Mouse (Mus musculus): ENCODE results near the gene Itga6.

Itga6 gene

DNA sequence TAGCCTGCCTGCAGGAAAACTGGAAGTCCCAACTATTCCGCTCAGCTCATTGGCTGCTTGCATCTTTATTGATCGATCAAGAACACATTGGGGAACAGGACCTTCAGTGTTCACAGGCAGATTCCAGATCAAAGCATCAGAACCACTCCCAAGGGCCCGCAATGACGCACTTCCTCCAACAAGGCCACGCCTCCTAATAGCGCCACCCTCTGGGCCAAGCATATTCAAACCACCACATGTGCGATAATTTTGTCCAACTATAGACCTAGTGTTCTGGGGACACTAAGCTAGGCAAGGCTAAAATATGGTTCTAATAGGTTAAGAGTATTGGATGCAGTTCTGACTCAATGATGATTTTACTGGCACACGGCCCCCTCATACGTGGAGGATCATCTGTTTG is 15.7 kb downstream of the Itga6 start:
- no peak for DNase-seq (ENCODE audit: low spot score)

DNA sequence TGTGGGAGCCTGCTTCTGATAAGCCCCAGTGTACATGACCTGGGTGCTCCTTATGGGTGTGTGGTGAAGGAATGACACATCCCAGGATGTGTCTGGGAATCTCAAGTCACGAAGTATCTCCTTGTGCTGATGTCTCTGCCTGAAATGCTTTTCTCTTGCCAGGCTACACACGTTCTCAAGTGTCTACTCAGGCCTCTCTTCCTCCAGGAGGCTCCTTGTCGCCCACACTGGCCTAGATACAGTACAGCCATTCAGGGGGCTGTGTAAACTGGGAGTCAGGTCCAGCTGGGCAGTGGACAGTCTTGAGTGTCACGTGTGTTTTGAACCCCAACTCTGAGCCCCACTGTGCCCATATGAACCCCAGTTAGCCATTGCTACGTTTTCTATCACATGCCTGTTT is 19.1 kb downstream of the Itga6 start:
- DNase-seq (ENCODE audit: low spot score), result no peak

GRCm38 (mm10) chr2:71764961-71765735 is 19.7 kb downstream of the Itga6 start:
- no peak for DNase-seq (ENCODE audit: low spot score)

GRCm38 (mm10) chr2:71766007-71766406 is 20.6 kb downstream of the Itga6 start:
- DNase-seq (ENCODE audit: low spot score), result no peak

- no peak for DNase-seq (ENCODE audit: low spot score)
Measured at GRCm38 (mm10) chr2:71767019-71767610, 21.7 kb downstream of the Itga6 start.

GRCm38 (mm10) chr2:71771762-71772161 is 26.3 kb downstream of the Itga6 start:
- no peak for DNase-seq (ENCODE audit: low spot score)

DNA sequence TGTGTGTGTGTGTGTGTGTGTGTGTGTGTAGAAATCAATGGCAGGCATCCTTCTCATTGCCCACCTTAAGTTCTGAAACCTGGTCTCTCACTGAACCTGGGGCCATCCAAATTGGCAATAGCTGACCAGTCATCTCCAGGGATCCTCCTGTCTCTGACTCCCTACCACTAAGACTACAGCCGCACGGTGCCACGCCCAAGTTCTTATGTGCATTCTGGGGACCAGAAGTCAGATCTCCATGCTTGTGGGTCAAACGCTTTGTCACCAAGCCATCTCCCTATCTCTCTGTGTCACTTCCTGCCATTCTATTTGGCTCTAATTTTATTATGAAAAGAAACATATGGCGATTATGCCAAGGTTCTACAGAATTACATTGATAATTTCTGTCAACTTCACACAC is 28.3 kb downstream of the Itga6 start:
- no peak for DNase-seq (ENCODE audit: low spot score)

GRCm38 (mm10) chr2:71774246-71774951 is 29.0 kb downstream of the Itga6 start:
- DNase-seq (ENCODE audit: low spot score), result no peak

DNA sequence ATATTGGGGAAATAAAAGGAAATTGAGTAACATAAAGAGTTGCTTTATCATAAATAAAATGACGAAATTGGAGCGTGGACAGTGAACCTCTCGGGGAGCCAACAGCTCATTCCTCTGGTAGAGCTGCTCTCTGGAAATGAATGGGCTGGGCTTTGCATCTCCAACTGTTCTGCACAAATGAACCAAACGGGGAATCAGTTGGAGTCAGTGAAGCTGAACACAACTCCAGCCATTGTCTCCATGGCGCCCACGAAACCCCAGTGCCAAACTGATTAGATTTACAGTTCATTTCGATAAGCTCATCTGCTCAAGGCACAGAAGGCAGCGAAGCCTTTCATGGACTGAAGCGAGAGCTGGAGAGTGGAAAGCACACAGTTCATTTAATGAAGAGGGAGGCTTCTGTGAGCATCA is 29.8 kb downstream of the Itga6 start:
- DNase-seq (ENCODE audit: low spot score), result peak; percentile 58

GRCm38 (mm10) chr2:71779266-71779888 is 34.0 kb downstream of the Itga6 start:
- no peak for DNase-seq (ENCODE audit: low spot score)

DNA sequence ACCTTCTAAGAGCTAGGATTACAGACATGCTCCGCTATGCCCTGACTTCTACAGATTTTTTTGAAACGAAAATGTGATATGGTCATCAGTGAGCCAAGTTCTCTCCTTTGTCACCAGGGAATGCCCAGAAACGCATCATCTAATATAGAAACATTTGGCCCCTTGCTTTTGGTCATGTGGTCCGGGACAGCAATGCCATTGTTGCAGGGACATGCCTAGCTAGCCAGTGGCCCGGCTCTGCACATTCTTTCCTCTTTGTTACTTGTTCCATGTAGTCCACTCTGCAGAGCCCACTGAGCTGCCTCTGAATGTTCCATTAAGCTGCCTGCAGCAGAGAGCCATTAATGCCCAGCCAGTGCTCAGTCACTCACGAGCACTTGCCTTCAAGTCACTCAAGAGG is 34.6 kb downstream of the Itga6 start:
- no peak for DNase-seq (ENCODE audit: low spot score)

- no peak for DNase-seq (ENCODE audit: low spot score)
Measured at GRCm38 (mm10) chr2:71785260-71785659, 39.8 kb downstream of the Itga6 start.

- DNase-seq (ENCODE audit: low spot score), result no peak
Measured at GRCm38 (mm10) chr2:71786060-71786459, 40.6 kb downstream of the Itga6 start.

DNA sequence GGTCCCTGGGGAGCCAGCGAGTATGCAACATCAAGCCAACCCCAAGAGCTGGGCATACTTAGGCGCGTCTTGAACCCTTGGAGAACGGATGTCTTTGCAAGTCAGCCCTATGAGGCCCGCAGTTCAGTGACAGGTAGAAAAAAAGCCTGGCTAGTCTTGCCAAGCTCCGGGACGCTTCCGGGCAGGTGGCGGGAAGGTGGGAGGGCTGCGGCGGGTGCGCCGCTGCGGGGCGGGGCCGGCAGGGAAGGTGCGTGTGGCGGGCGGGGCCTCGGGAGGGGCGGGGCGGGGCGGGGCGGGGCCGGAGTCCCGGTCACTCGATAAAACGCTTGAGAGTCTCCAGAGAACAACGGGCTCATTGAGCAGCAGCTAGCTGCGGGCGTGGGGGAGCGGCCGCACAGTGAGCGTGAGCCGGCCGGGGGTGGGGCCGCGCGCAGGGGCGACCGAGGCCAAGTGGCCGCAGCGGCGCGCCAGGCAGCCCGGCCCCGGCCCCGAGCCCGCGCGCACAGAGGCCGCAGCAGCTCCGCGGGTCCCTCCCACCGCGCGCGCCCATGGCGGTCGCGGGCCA is 41.3 kb downstream of the Itga6 start:
- DNase-seq (ENCODE audit: low spot score), result peak; percentile 32

DNA sequence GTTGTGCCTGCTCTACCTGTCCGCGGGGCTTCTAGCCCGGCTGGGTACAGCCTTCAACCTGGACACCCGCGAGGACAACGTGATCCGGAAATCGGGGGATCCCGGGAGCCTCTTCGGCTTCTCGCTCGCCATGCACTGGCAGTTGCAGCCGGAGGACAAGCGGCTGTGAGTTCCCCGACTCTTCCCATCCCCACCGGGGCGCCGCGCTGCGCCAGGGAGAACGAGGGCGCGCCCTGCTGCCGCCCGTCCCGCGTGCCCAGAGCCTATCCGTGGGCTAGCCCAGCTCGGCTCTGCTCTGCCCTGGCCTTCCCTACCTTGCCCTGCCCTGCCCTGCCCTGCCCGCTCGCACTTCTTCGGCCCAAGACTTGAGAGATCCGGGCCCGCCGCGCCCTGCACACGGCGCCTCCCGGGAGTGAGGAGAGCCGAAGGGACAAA is 41.8 kb downstream of the Itga6 start:
- peak; percentile 13 for DNase-seq (ENCODE audit: low spot score)

DNA sequence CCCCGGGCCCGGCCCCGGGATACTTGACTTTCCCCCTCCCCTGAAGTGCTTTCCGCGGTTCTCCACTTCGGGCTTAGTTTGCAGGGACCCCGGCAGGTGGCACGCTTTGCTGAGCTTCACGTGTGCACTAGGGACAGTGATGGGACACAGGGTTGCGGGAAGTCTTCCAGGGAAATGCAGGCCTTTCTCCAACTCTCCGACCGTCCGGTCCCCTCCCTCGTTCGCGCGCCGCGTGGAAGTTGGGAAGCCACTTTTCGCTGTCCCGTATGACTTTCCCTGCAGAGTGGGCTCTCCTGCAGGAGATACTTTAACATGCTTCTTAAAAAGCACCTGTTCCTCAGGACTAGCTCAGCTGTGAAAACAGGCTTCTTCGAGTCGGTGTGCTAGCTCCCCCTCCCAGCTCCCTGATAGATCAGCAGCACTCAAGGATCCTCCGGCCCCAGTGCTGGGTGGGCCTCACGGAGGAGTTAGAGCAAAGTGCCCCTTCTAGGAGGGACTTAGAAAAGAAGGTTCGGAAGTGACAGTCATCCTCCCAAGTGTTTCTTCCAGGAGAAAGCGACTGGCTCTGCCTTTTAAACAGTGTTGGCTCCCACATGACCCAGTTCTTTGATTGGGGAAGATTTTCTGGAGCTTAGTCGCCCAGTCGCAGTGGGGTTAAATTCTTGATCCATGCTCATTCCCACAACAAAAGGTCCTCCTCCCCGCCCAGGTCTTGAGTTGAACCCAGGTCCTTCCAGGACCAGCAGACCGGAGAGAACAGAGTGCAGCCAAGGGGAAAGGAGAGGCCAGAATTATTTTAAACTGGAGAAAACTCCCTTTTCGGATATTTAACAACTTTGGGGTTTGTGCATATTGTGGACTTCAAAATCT is 42.4 kb downstream of the Itga6 start:
- no peak for DNase-seq (ENCODE audit: low spot score)

DNA sequence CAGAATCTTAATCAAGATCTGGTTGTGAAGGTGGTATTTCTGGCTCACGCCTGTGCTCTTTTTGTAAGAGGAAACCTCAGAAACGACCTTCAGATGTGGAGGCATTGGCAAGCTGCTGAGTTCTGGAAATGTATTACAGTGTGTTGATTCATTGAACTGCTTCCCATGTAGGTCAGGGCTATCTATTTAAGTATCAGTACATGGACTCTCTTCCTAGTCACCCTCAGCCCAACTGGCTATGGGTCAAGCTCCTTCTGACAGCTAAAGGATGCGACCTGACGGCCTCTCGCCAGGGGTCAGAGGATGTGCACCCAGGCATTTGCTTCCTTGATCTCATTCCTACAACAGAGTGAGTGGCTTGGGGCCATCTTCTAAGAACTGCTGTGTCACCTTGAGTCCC is 45.3 kb downstream of the Itga6 start:
- no peak for DNase-seq (ENCODE audit: low spot score)

- no peak for DNase-seq (ENCODE audit: low spot score)
Measured at GRCm38 (mm10) chr2:71791203-71791602, 45.8 kb downstream of the Itga6 start.

DNA sequence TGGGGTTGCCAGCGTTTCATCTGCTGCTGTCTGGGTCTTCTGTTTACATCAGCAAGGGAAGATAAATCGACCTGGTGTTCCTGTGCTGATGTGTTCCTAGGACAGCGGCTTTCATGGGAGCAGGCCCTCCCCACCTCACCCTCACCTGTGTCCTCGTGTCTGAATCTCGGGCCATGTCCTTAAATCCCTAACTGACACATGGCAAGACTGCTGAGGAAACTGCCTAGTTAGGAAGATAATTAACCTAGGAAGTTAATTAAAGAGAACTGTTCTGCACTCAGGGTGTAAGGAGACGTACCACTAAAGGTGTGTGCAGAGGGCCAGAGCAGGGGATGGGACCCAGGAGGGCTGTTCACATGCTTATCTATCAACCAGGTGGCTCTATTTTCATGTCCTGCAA is 48.7 kb downstream of the Itga6 start:
- no peak for DNase-seq (ENCODE audit: low spot score)

DNA sequence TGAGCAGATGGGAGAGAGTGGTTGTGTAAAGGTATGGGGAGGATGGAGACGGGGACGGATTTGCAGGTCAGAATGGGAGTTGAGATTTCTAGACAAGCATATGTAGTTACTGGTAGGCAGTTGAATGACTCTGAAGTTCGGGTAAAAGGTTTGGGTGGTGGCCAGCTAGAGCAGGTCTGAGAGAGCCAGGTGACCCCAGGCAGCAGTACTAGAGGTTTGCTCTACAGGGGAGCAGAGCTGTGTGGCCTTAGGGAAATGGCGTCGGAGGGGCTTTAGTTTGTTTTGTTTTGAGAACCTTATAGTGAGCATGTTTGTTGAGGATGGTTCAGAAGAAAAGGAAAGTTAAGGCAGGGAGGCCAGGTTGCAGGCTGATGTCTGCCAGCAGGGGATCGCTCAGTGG is 51.4 kb downstream of the Itga6 start:
- DNase-seq (ENCODE audit: low spot score), result no peak

DNA sequence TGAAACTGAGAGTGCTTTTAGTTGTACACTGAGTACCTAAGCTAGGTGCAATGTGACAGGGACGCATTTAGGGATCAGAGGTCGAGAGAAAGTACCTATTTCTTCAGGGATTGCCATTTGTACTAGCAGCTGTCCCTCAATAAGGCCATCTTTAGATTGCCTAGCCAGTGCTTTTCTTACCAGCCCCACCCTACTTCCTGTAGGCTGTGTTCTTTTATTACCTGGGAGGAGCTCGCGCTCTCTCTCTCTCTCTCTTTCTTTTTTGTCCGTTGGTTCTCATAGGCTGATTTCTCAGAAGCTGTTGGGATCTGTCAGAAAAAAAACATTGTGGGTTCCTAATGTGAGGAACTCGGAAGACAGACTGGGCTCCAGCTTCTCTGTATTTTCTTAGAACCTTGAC is 55.4 kb downstream of the Itga6 start:
- no peak for DNase-seq (ENCODE audit: low spot score)
